Mouse (Mus musculus) limb, embryonic 15.5 days (tissue): ENCODE measurements around the gene Cpsf4l. TPM values are rescaled to one million over a fixed set of nuclear protein-coding genes. Genes with fewer than 3 reads are reported as not detected.

Experiments used
- ATAC-seq: fragments of 200-750 bp; cut with Nextera tagmentation; 2 replicates; pipeline ENCODE4 v1.8.0; 2017; ENCODE audit warnings: low read depth, moderate TSS enrichment; ENCODE audit not compliant: insufficient number of reproducible peaks, low FRiP score, low TSS enrichment
- H3K27ac ChIP-seq: fragments of 300-500 bp; sonication (generic); 2 replicates; pipeline ENCODE4 v1.5.1; 2015; ENCODE audit warnings: moderate library complexity, mild to moderate bottlenecking, inconsistent platforms
- H3K27me3 ChIP-seq: fragments of 300-500 bp; sonication (generic); 2 replicates; pipeline ENCODE4 v1.6.1; 2015; ENCODE audit warnings: inconsistent platforms
- H3K36me3 ChIP-seq: fragments of 300-500 bp; sonication (generic); 2 replicates; pipeline ENCODE4 v1.6.1; 2015; ENCODE audit warnings: inconsistent platforms
- H3K4me1 ChIP-seq: fragments of 300-500 bp; sonication (generic); 2 replicates; pipeline ENCODE4 v1.6.1; 2015; ENCODE audit warnings: inconsistent platforms
- H3K4me2 ChIP-seq: fragments of 300-500 bp; sonication (generic); 2 replicates; pipeline ENCODE4 v1.6.1; 2015; ENCODE audit warnings: mild to moderate bottlenecking, inconsistent platforms
- H3K4me3 ChIP-seq: fragments of 300-500 bp; sonication (generic); 2 replicates; pipeline ENCODE4 v1.5.1; 2015; ENCODE audit warnings: mild to moderate bottlenecking, inconsistent platforms
- H3K9ac ChIP-seq: fragments of 300-500 bp; sonication (generic); 2 replicates; pipeline ENCODE4 v1.6.1; 2015; ENCODE audit warnings: inconsistent platforms
- H3K9me3 ChIP-seq: fragments of 300-500 bp; sonication (generic); 2 replicates; pipeline ENCODE4 v1.6.1; 2016; ENCODE audit warnings: inconsistent platforms
- WGBS: fragments of 180-500 bp; shearing (Covaris S2); methylation state at CpG from one replicate; pipeline ENCODE4 v1.1.7; 2015; 5-methylcytosine and 5-hydroxymethylcytosine counted together
- polyA plus RNA-seq: library from polyadenylated mRNA; unstranded; fragments of >200 nt; fragmentation: Nextera tagmentation; extraction: Ambion mirVana; gene quantifications from 2 replicates; pipeline ENCODE4 v1.2.1, GENCODE M21; 2015

Cpsf4l gene
- 0.92 and 1.3 TPM in 2 replicates for polyA plus RNA-seq

- Histone ChIP-seq H3K4me3 (no peak within 1 kb of the TSS), H3K4me1 (peaks cover 21% of the 10 kb centered on the region), H3K9ac (no peak within 1 kb of the TSS), H3K9me3 (no peaks in the 10 kb centered on the region), H3K36me3 (no peaks in the 10 kb centered on the region), H3K27ac (peak within 1 kb of the TSS; percentile 73), H3K4me2 (0 out of 2 replicates have a peak within 1 kb of the TSS, but pooled peaks have one; percentile 3), H3K27me3 (no peaks in the 10 kb centered on the region)
- ATAC-seq = no peak
- 13% methylated on average over 11 of the region's 11 CpGs for WGBS
These were observed at the start of gene Cpsf4l for GRCm38 (mm10) chr11:113709731-113710256. Cpsf4l (minus strand) TSS chr11:113710017.

GRCm38 (mm10) chr11:113758851-113759250 lies 49.0 kb upstream of the Cpsf4l start:
- Histone ChIP-seq H3K4me1 (peaks cover 14% of the 10 kb centered on the region; the same call in 1 of the 2 replicates), H3K27me3 (no peaks in the 10 kb centered on the region), H3K4me3 (no peak overlapping the region), H3K4me2 (no peak overlapping the region), H3K9me3 (no peaks in the 10 kb centered on the region), H3K27ac (no peak overlapping the region), H3K36me3 (no peaks in the 10 kb centered on the region), H3K9ac (no peak overlapping the region)
- no peak for ATAC-seq
- 92% methylated on average over 5 of the region's 5 CpGs for WGBS

- Histone ChIP-seq H3K4me3 (no peak overlapping the region), H3K9ac (no peak overlapping the region), H3K4me2 (no peak overlapping the region), H3K27me3 (no peaks in the 10 kb centered on the region), H3K36me3 (no peaks in the 10 kb centered on the region), H3K4me1 (peaks cover 15% of the 10 kb centered on the region), H3K27ac (no peak overlapping the region), H3K9me3 (no peaks in the 10 kb centered on the region)
- 85% methylated on average over 12 of the region's 12 CpGs for WGBS
- ATAC-seq = no peak
These were observed 46.8 kb upstream of the Cpsf4l start for GRCm38 (mm10) chr11:113756578-113756977.

- Histone ChIP-seq H3K4me2 (no peak overlapping the region), H3K27me3 (no peaks in the 10 kb centered on the region), H3K9ac (no peak overlapping the region), H3K9me3 (no peaks in the 10 kb centered on the region), H3K27ac (no peak overlapping the region), H3K36me3 (no peaks in the 10 kb centered on the region), H3K4me1 (peaks cover 15% of the 10 kb centered on the region), H3K4me3 (no peak overlapping the region)
- 90% methylated on average over 14 of the region's 14 CpGs for WGBS
- no peak for ATAC-seq
These were observed 46.1 kb upstream of the Cpsf4l start for GRCm38 (mm10) chr11:113755878-113756277.

GRCm38 (mm10) chr11:113754845-113755244 lies 45.0 kb upstream of the Cpsf4l start:
- no peak overlapping the region for H3K4me3 ChIP-seq
- no peaks in the 10 kb centered on the region for H3K9me3 ChIP-seq
- no peak overlapping the region for H3K4me2 ChIP-seq
- ATAC-seq = no peak
- H3K27me3 ChIP-seq = no peaks in the 10 kb centered on the region
- H3K36me3 ChIP-seq = no peaks in the 10 kb centered on the region
- no peak overlapping the region for H3K27ac ChIP-seq
- H3K9ac ChIP-seq = no peak overlapping the region
- WGBS = 29% methylated on average over 9 of the region's 9 CpGs
- peaks cover 17% of the 10 kb centered on the region for H3K4me1 ChIP-seq

- Histone ChIP-seq H3K4me3 (no peak overlapping the region), H3K27me3 (no peaks in the 10 kb centered on the region), H3K4me2 (0 out of 2 replicates have a peak overlapping the region, but pooled peaks have one; percentile 70), H3K4me1 (peaks cover 37% of the 10 kb centered on the region), H3K9ac (no peak overlapping the region), H3K27ac (no peak overlapping the region), H3K9me3 (no peaks in the 10 kb centered on the region), H3K36me3 (0 out of 2 replicates have a peak, but pooled peaks cover 6% of the 10 kb centered on the region)
- no peak for ATAC-seq
- 94% methylated on average over 10 of the region's 10 CpGs for WGBS
These were observed 43.0 kb upstream of the Cpsf4l start for GRCm38 (mm10) chr11:113752685-113753430.

GRCm38 (mm10) chr11:113752158-113752661 lies 42.4 kb upstream of the Cpsf4l start:
- Histone ChIP-seq H3K27me3 (no peaks in the 10 kb centered on the region), H3K4me1 (peaks cover 43% of the 10 kb centered on the region), H3K27ac (peak overlapping the region; percentile 97), H3K4me2 (peak overlapping the region; percentile 70), H3K4me3 (peak overlapping the region; percentile 79), H3K9me3 (no peaks in the 10 kb centered on the region), H3K36me3 (0 out of 2 replicates have a peak, but pooled peaks cover 9% of the 10 kb centered on the region), H3K9ac (peak overlapping the region; percentile 35)
- no peak for ATAC-seq
- 16% methylated on average over 15 of the region's 15 CpGs for WGBS

GRCm38 (mm10) chr11:113751484-113752084 lies 41.8 kb upstream of the Cpsf4l start, which contains the start of gene Cdc42ep4:
Cdc42ep4 (minus strand) TSS chr11:113751881.
- H3K4me2 ChIP-seq = peak within 1 kb of the TSS; percentile 70
- H3K27me3 ChIP-seq = no peaks in the 10 kb centered on the region
- peak; percentile 79 for ATAC-seq
- peak within 1 kb of the TSS; percentile 97 for H3K27ac ChIP-seq
- 0 out of 2 replicates have a peak, but pooled peaks cover 11% of the 10 kb centered on the region for H3K36me3 ChIP-seq
- peak within 1 kb of the TSS; percentile 79 for H3K4me3 ChIP-seq
- no peaks in the 10 kb centered on the region for H3K9me3 ChIP-seq
- under 1% methylated on average over 43 of the region's 44 CpGs for WGBS
- peak within 1 kb of the TSS; percentile 71 for H3K9ac ChIP-seq
- H3K4me1 ChIP-seq = peaks cover 48% of the 10 kb centered on the region

GRCm38 (mm10) chr11:113750571-113751483 lies 41.0 kb upstream of the Cpsf4l start:
- Histone ChIP-seq H3K27me3 (no peaks in the 10 kb centered on the region), H3K9ac (peak overlapping the region; percentile 71), H3K4me2 (peak overlapping the region; percentile 70), H3K9me3 (no peaks in the 10 kb centered on the region), H3K4me3 (peak overlapping the region; percentile 79), H3K4me1 (peaks cover 52% of the 10 kb centered on the region), H3K36me3 (0 out of 2 replicates have a peak, but pooled peaks cover 15% of the 10 kb centered on the region), H3K27ac (peak overlapping the region; percentile 97)
- WGBS = under 1% methylated on average over 67 of the region's 67 CpGs
- ATAC-seq = peak; percentile 54

GRCm38 (mm10) chr11:113749749-113750351 lies 40.0 kb upstream of the Cpsf4l start:
- H3K9me3 ChIP-seq = no peaks in the 10 kb centered on the region
- peaks cover 46% of the 10 kb centered on the region for H3K4me1 ChIP-seq
- H3K9ac ChIP-seq = peak overlapping the region; percentile 71
- no peak for ATAC-seq
- 3% methylated on average over 9 of the region's 9 CpGs for WGBS
- peak overlapping the region; percentile 70 for H3K4me2 ChIP-seq
- 0 out of 2 replicates have a peak, but pooled peaks cover 18% of the 10 kb centered on the region for H3K36me3 ChIP-seq
- H3K27ac ChIP-seq = peak overlapping the region; percentile 97
- H3K27me3 ChIP-seq = no peaks in the 10 kb centered on the region
- H3K4me3 ChIP-seq = peak overlapping the region; percentile 79
